Mouse (Mus musculus): ENCODE measurements around the gene Klf4. TPM values are rescaled to one million over a fixed set of nuclear protein-coding genes. Genes with fewer than 3 reads are reported as not detected.

The Klf4 gene
- total and polyA plus RNA-seq, 3 experiments: 0.51 to 2.9 (median 1.3) TPM

DNA sequence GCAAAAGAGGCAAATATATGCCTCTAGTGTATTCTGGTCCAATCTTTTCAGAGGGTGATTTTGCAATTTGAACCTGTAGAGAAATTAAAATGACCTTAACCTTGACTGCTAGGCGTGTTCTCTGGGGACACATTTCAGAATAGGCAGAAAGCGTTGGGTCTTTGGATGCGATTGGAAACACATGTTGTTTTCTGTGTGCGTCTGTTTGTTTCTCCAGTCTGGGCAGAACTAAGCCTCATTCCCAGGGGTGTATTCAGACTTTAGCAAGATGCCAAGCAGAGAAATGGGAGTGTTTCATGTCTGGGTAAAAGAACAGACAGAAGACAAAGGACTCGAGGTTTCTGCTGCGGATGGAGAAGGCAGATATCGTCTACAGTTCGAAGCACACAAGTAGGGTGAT lies 30.8 kb upstream of the Klf4 start:
- Histone ChIP-seq H3K79me2 (replicated peaks; ENCODE audit: control insufficient read depth, extremely low read depth, insufficient read depth, poor library complexity, severe bottlenecking) (no peaks in the 10 kb centered on the region), H3K4me2 (ENCODE audit: insufficient read depth, low read depth, poor library complexity, severe bottlenecking) (no peak overlapping the region), H3K4me3 (replicated peaks in 1 of 3; ENCODE audit: low read depth in 2 of 3, low read length in 2 of 3, poor library complexity in 1 of 3) (no peak overlapping the region), H3K9ac (ENCODE audit: insufficient read depth, low read depth) (no peak overlapping the region), H3K27ac (ENCODE audit: insufficient read depth, low read depth) (no peak overlapping the region), H3K27me3 (replicated peaks) (no peaks in the 10 kb centered on the region), H3K4me1 (ENCODE audit: control insufficient read depth in 1 of 2, insufficient read depth in 2 of 2) (peaks cover 0 to 9% of the 10 kb centered on the region in 2 experiments; a peak in 2 of 4 replicates), H3K9me3 (replicated peaks; ENCODE audit: low read length) (no peaks in the 10 kb centered on the region), H3K36me3 (replicated peaks in 1 of 2; ENCODE audit: control insufficient read depth in 1 of 2, insufficient read depth in 1 of 2, low read length in 1 of 2) (no peaks in the 10 kb centered on the region)
- no peak for DNase-seq (ENCODE audit: extremely low read depth)
- dilution Hi-C loops (cut with MboI; ENCODE audit: extremely low pct_ligation_motif_present, extremely low pct_unique_long_range_greater_than_20kb, low sequenced_read_pairs): no loop called here
- TF ChIP-seq JUND (conservative IDR thresholded peaks at IDR 0.05; ENCODE audit: low read depth, low read length) (no peak), MYC (IDR thresholded peaks at IDR 0.05; ENCODE audit: low read depth, low read length) (no peak), CTCF (conservative IDR thresholded peaks at IDR 0.05 in 1 of 2, IDR thresholded peaks at IDR 0.05 in 1 of 2; ENCODE audit: low read depth in 2 of 2, low read length in 2 of 2) (no peak)
- in situ Hi-C loops (cut with MboI; ENCODE audit: low pct_ligation_motif_present, low pct_unique_long_range_greater_than_20kb, low sequenced_read_pairs): no loop called here

DNA sequence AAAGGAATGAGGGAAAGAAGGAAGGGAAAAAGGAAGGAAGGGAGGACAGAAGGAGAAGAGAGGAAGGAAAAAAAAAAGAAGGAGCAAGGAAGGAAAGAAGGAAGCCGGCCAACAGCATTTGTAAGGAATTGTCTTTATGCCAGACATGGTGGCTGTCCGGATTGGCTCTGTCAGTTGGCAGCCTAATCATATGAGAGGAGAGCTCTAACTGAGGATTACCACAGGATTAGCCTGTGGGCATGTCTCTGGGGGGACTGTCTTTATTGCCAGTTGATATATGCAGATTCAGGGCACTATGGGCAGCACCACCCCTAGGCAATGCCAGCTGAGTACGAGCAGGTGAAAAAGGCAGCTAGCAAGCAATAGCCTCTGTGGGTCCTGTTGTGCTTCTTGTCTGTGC lies 29.8 kb upstream of the Klf4 start:
- Histone ChIP-seq H3K4me2 (ENCODE audit: insufficient read depth, low read depth, poor library complexity, severe bottlenecking) (no peak overlapping the region), H3K27me3 (replicated peaks) (no peaks in the 10 kb centered on the region), H3K36me3 (replicated peaks in 1 of 2; ENCODE audit: control insufficient read depth in 1 of 2, insufficient read depth in 1 of 2, low read length in 1 of 2) (no peaks in the 10 kb centered on the region), H3K9ac (ENCODE audit: insufficient read depth, low read depth) (no peak overlapping the region), H3K27ac (ENCODE audit: insufficient read depth, low read depth) (no peak overlapping the region), H3K9me3 (replicated peaks; ENCODE audit: low read length) (no peaks in the 10 kb centered on the region), H3K79me2 (replicated peaks; ENCODE audit: control insufficient read depth, extremely low read depth, insufficient read depth, poor library complexity, severe bottlenecking) (no peaks in the 10 kb centered on the region), H3K4me3 (replicated peaks in 1 of 3; ENCODE audit: low read depth in 2 of 3, low read length in 2 of 3, poor library complexity in 1 of 3) (no peak overlapping the region), H3K4me1 (ENCODE audit: control insufficient read depth in 1 of 2, insufficient read depth in 2 of 2) (peaks cover 0 to 6% of the 10 kb centered on the region in 2 experiments; a peak in 2 of 4 replicates)
- dilution Hi-C loops (cut with MboI; ENCODE audit: extremely low pct_ligation_motif_present, extremely low pct_unique_long_range_greater_than_20kb, low sequenced_read_pairs): no loop called here
- DNase-seq (ENCODE audit: extremely low read depth): no peak
- no peak for TF ChIP-seq ZMIZ1 (IDR thresholded peaks at IDR 0.05; ENCODE audit: low read depth, low read length)
- in situ Hi-C loops (cut with MboI; ENCODE audit: low pct_ligation_motif_present, low pct_unique_long_range_greater_than_20kb, low sequenced_read_pairs): no loop called here

DNA sequence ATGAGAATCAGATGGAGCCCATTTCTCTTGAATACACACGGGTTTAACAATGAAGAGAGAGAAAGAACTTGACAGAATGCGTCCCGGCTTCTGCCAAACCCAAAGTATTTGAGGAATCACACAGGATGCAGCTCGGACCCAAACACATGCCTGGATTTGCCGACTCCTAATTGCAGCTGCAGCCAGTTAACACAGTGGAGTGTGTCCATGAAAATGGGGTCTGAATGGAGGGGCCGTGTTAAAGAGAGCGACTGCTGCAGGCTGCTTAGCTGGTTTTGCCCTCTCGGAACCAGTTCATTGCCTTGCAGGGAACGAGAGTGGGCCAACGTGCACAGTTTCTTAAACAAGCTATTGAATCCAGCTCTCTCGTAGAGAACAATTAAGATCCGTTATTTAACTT lies 14.6 kb upstream of the Klf4 start:
- in situ Hi-C loops (cut with MboI; ENCODE audit: low pct_ligation_motif_present, low pct_unique_long_range_greater_than_20kb, low sequenced_read_pairs): no loop called here
- TF ChIP-seq KAT2A (IDR thresholded peaks at IDR 0.05; ENCODE audit: insufficient replicate concordance, low read length): no peak
- no peak for TF ChIP-seq ELF1 (IDR thresholded peaks at IDR 0.05; ENCODE audit: low read depth, low read length)
- TF ChIP-seq RCOR1 (conservative IDR thresholded peaks at IDR 0.05; ENCODE audit: low read depth, low read length): no peak
- no peak for TF ChIP-seq NRF1 (IDR thresholded peaks at IDR 0.05; ENCODE audit: low read depth, low read length)
- no peak for TF ChIP-seq ZNF384 (IDR thresholded peaks at IDR 0.05; ENCODE audit: low read depth, low read length)
- TF ChIP-seq EP300 (IDR thresholded peaks at IDR 0.05; ENCODE audit: low read length): no peak
- TF ChIP-seq SIN3A (IDR thresholded peaks at IDR 0.05; ENCODE audit: low read length): no peak
- TF ChIP-seq MAX (IDR thresholded peaks at IDR 0.05; ENCODE audit: low read length): no peak
- TF ChIP-seq ZKSCAN1 (IDR thresholded peaks at IDR 0.05; ENCODE audit: borderline replicate concordance, low read depth, low read length): no peak
- no peak for TF ChIP-seq MYC (IDR thresholded peaks at IDR 0.05; ENCODE audit: low read depth, low read length)
- no peak for TF ChIP-seq E2F4 (IDR thresholded peaks at IDR 0.05; ENCODE audit: insufficient replicate concordance, low read depth, low read length)
- TF ChIP-seq ZC3H11A (IDR thresholded peaks at IDR 0.05; ENCODE audit: low read depth, low read length): no peak
- TF ChIP-seq MAZ (IDR thresholded peaks at IDR 0.05; ENCODE audit: low read depth, low read length): no peak
- TF ChIP-seq CHD1 (IDR thresholded peaks at IDR 0.05; ENCODE audit: low read depth, low read length): no peak
- TF ChIP-seq USF1 (IDR thresholded peaks at IDR 0.05; ENCODE audit: low read depth, low read length): no peak
- no peak for TF ChIP-seq POLR2A (IDR thresholded peaks at IDR 0.05; ENCODE audit: low read depth, low read length)
- TF ChIP-seq HCFC1 (IDR thresholded peaks at IDR 0.05; ENCODE audit: low read depth, low read length): no peak
- TF ChIP-seq NELFE (IDR thresholded peaks at IDR 0.05; ENCODE audit: low read depth, low read length): no peak
- TF ChIP-seq MAFK (IDR thresholded peaks at IDR 0.05; ENCODE audit: insufficient replicate concordance, low read length): no peak
- TF ChIP-seq UBTF (IDR thresholded peaks at IDR 0.05; ENCODE audit: low read depth, low read length): no peak

More for the DNA sequence above, 14.6 kb upstream of the Klf4 start:
- DNase-seq (ENCODE audit: extremely low read depth): no peak
- H3K9ac ChIP-seq (ENCODE audit: insufficient read depth, low read depth): no peak overlapping the region
- H3K4me1 ChIP-seq (ENCODE audit: control insufficient read depth in 1 of 2, insufficient read depth in 2 of 2): peaks cover 0 to 4% of the 10 kb centered on the region in 2 experiments; a peak in 1 of 4 replicates
- no peaks in the 10 kb centered on the region for H3K27me3 ChIP-seq (replicated peaks)
- H3K4me3 ChIP-seq (replicated peaks in 1 of 3; ENCODE audit: low read depth in 2 of 3, low read length in 2 of 3, poor library complexity in 1 of 3): no peak overlapping the region
- no peaks in the 10 kb centered on the region for H3K36me3 ChIP-seq (replicated peaks in 1 of 2; ENCODE audit: control insufficient read depth in 1 of 2, insufficient read depth in 1 of 2, low read length in 1 of 2)
- H3K27ac ChIP-seq (ENCODE audit: insufficient read depth, low read depth): no peak overlapping the region
- H3K9me3 ChIP-seq (replicated peaks; ENCODE audit: low read length): no peaks in the 10 kb centered on the region
- H3K79me2 ChIP-seq (replicated peaks; ENCODE audit: control insufficient read depth, extremely low read depth, insufficient read depth, poor library complexity, severe bottlenecking): no peaks in the 10 kb centered on the region
- dilution Hi-C loops (cut with MboI; ENCODE audit: extremely low pct_ligation_motif_present, extremely low pct_unique_long_range_greater_than_20kb, low sequenced_read_pairs): no loop called here
- H3K4me2 ChIP-seq (ENCODE audit: insufficient read depth, low read depth, poor library complexity, severe bottlenecking): no peak overlapping the region

Measured in CH12.LX (cell line).